Mouse (Mus musculus): ENCODE measurements around the gene Pp2d1.

GRCm38 (mm10) chr17:53532425-53532824 is 6.8 kb downstream of the Pp2d1 start:
- TF ChIP-seq TAL1 (IDR thresholded peaks at IDR 0.05; ENCODE audit: low read length) (no peak), GATA1 (IDR thresholded peaks at IDR 0.05; ENCODE audit: low read length) (no peak)
